Mouse (Mus musculus): ENCODE results near the gene Kiss1.

Gene Kiss1
- long read RNA-seq, experiment 1, result 0 reads
- long read RNA-seq, experiment 2, result 0 reads

- intact Hi-C loops (cut with DNase I), result no loop called here
Measured at GRCm38 (mm10) chr1:133321267-133321925, at the start of gene Kiss1. TSS of gene Kiss1 (plus strand) at chr1:133321875.

GRCm38 (mm10) chr1:133274163-133274562, 47.5 kb upstream of the Kiss1 start:
- intact Hi-C loops (cut with DNase I), result no loop called here

GRCm38 (mm10) chr1:133276983-133277382, 44.7 kb upstream of the Kiss1 start:
- intact Hi-C loops (cut with DNase I), result no loop called here

- intact Hi-C loops (cut with DNase I), result no loop called here
Measured at GRCm38 (mm10) chr1:133278539-133278938, 43.1 kb upstream of the Kiss1 start.

DNA sequence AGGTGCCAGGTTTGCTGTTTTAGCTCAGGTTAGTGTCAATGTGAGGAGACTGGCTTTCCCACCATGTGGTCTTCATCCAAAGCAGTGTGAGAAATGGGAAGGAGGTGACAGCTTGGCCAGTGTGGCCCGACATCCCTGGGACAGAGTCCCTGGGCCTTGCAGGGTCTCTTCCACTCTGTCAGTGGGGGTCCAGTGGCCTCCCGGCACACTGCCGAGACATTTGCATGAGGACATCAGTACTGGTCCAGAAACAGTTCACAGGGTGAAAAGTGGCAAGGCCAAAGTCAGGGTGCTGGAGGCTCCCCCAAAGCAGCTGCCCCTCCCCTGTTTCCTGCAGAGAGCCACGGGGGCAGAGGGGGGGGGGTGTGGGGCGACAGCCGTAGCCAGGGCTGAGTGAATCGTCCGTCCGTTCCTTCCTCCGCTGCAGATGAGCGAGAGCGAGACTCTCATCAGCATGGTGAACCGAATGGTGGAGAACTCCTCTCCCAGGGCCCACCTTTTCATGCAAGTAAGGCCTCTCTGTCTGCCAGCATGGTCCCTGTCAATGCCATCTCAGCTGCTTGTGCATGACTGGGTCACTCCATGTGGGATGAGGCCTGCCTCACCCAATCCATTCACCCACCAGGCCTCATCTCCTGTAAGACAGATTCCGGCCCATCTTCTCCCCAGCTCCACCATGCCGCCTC, 42.6 kb upstream of the Kiss1 start:
- intact Hi-C loops (cut with DNase I), result no loop called here

DNA sequence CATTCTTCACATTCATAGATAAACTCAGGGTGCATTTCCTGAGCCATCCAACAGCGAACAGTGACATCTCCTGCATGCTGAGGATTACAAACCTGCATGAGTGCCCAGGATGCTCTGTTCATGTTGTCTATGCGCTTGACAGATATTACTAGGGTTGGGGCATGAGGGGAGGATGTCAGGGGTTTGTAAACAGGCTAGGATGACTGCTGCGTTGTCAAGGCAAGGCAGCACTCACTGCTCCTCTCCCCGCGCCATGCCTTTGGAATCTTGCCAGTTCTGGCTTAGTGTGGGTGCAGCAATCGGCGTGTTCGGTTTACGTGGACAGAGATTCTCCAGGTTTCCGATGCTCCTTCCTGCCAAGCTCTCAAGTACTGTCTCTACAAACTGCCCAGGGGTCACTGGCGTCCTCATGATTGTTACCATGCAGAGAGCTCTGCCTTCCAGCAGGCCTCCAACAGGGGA, 42.0 kb upstream of the Kiss1 start:
- intact Hi-C loops (cut with DNase I), result no loop called here

DNA sequence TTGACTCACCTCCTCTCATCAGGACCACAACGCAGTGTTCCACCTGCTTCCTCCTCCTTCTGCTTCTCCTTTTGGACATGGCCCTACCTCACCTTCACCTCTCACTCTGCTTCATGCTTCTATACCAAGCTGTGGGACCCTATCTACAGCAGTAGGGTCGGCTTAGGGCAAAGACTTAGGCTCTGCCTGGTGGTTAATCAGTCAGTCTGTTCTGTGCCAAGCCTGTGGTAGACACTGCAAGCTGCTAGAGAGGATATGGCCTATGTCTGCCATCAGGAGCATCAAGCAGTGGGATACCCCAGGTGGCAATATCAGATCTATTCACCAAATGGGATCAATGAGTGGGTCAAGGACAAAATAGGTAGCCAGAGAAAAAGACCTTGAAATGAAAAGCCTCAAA, 41.1 kb upstream of the Kiss1 start:
- intact Hi-C loops (cut with DNase I), result no loop called here

DNA sequence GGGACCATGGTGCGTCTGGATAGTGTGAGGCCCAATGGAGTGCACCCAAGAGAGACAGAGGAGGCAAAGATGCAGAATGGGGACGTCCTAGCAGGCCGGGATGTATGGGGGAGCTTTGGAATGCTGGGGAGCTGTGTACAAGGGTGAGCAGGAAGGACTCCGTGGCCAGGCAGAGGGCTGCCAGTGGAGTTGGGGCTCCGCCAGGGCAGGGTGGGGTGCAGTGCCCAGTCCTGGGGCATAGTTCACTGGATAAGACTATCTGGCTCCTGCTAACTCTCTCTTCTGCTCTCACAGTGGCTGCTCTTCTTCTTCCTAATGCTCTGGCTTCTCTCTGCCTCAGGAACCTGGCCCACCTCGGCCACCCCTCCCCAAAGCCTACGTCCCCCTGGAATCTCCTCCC, 35.8 kb upstream of the Kiss1 start:
- intact Hi-C loops (cut with DNase I), result no loop called here

DNA sequence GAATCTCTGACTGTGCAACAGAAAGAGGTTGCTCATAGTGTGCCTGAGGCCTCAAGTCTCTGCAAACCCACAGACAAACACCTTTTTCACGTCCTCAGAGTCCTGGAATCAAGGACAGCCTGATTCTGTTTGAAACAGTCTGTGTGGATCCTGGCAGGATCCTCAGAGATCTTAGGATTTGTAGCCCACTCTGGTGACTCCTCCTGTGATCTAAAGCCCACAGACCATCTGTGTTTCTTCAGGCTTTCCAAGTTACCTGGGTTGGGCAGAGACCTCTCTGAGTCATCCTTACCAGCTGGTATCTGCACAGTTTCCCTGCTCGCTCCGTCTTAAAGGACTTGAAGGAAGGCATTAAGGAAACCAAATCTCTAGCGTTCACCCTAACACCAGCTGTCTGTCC, 34.6 kb upstream of the Kiss1 start:
- intact Hi-C loops (cut with DNase I), result no loop called here

DNA sequence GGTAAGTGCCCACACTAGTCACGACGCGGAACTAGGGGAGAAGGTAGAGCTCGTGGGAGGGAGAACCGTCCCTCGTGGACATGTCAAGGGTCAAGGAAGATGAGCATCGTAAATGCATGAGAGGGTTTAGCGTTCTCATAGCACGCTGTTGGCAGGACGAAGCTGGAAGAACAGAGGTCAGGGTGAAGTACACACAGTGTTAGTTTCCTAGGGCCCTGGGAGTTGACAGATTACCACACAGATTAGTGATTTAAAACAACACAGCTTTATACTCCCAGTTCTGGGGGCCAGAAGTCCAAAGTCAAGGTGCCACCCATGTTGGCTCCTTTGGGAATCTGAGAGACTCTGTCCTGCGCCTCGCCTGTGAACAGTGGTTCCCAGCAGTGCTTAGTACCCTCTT, 33.8 kb upstream of the Kiss1 start:
- intact Hi-C loops (cut with DNase I), result no loop called here

DNA sequence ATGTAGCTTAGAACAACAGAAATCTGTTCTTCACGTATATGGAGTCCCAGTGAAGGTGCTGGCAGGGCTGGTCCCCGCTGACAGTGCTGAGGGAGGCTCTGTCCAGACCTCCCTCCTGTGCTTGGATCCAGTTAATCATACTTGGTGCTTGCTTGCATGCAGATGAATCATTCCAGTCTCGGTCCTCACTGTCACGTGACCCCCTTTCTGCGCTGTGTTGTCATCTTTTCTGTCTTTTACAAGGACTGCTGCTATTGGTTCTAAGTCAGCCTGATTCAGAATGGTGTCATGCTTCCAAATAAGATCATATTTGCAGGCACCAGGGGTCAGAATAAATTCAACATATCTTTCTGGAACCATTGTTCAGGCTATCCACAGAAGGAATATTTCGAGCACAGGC, 29.8 kb upstream of the Kiss1 start:
- intact Hi-C loops (cut with DNase I), result no loop called here

- intact Hi-C loops (cut with DNase I), result no loop called here
Measured at GRCm38 (mm10) chr1:133292608-133293007, 29.1 kb upstream of the Kiss1 start.

DNA sequence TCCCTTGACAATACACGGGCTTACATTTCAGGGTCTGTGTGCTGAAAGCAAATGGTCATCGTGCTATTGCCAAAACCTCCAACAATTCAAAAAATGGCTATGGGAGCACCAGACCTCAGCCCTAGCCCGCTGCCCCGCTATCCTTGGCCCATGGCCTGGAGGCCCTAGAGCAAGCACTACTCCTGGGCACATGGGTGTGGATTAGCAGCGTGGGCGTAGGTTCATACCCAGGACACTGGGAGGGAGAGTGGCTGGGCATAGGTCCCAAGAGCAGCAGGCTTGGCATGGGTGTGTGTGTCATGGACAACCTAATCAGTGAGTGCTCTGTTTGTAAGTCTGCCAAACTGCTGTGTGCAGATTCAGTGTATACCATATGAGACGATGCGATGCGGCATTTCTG, 25.3 kb upstream of the Kiss1 start:
- intact Hi-C loops (cut with DNase I), result no loop called here

GRCm38 (mm10) chr1:133298816-133299215, 22.9 kb upstream of the Kiss1 start:
- intact Hi-C loops (cut with DNase I), result no loop called here

DNA sequence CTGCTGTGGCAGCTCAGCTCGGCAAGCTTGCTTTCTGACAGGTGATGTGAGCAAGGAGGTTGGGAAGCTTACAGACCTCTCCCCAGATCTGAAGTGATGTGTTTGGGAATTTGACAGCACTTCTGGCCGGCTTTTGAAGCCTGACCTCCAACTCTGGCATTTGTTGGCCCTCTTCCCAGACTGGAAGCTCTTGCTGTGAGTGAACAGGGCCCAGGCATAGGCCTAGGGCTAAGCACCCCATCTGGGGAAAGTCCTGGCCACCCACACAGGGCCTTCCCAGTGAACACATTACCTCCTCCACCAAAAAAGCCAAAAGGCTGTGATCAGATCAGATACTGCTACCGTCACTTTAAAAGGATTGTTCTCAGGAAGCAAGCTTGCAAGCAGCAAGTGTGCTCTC, 19.1 kb upstream of the Kiss1 start:
- intact Hi-C loops (cut with DNase I), result no loop called here

DNA sequence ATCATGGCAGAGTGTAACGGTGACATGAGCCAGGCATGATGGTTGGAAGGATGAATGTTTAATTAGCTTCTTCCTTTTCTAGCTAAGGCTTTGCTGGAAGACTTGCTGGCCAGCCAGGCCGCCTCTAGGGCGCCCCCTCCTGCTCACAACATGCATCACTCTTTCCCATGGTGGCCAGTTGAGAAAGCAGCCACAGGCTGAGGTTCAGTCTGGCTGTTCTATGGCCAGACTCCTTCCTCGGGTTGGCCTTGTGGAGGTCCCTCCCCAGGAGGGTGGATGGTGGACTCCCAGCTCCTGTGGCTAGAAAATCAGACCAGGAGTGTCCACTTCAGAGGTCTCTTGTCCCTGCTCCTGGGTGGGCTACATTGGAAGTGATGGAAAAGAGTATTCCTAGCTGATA, 14.8 kb upstream of the Kiss1 start:
- intact Hi-C loops (cut with DNase I), result loop anchor here (1.0 kb wide), 1 partner anchor 126 kb away; no protein-coding TSS in a partner anchor

DNA sequence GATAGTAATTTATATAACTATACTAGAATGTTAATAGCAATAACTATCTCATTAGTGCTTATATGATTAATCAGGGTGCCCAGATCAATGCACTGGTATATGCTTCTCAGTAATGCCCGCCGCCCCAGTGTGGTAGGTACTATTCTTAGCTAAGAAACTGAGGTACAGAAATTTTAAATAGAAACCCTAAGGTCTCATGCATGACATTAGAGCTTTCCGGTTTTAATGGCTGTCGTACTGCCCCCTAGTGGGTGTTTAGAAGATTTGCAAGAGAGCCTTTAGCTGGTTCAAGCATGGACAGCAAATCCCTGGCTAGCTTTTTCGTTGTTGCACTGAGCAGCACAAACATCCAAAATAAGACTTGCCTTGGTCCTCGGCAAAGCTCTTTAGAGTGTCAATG, 14.4 kb upstream of the Kiss1 start:
- intact Hi-C loops (cut with DNase I), result no loop called here

GRCm38 (mm10) chr1:133309652-133310267, 11.9 kb upstream of the Kiss1 start, which contains the start of gene Golt1a:
TSS of gene Golt1a (plus strand) at chr1:133309800.
- intact Hi-C loops (cut with DNase I), result loop anchor here (10.0 kb wide), 1 partner anchor 275 kb away; the partner anchor contains the start of gene Mdm4

DNA sequence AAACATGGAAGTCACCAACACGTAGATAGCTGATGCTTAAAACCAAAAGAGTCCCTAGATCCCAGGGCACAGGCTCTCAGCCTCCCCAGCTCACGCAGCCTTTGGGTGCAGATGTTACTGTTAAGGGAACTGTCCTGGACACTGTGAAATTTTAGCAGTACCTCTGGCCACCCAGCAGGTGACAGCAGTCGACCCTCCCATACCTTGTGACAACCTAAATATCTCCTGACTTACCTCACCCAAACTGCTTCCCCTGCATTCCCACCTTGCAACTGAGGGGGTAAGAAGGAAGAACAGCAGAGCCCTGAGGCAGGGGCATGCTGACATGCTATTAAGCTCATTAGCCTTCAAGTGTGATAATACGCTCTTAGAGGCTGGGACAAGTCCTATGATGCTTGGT, 10.4 kb upstream of the Kiss1 start:
- intact Hi-C loops (cut with DNase I), result loop anchor here (10.0 kb wide), 1 partner anchor 276 kb away; the partner anchor contains the start of gene Mdm4

- intact Hi-C loops (cut with DNase I), result loop anchor here (10.0 kb wide), 1 partner anchor 277 kb away; the partner anchor contains the start of gene Mdm4
Measured at GRCm38 (mm10) chr1:133311946-133312345, 9.7 kb upstream of the Kiss1 start.

DNA sequence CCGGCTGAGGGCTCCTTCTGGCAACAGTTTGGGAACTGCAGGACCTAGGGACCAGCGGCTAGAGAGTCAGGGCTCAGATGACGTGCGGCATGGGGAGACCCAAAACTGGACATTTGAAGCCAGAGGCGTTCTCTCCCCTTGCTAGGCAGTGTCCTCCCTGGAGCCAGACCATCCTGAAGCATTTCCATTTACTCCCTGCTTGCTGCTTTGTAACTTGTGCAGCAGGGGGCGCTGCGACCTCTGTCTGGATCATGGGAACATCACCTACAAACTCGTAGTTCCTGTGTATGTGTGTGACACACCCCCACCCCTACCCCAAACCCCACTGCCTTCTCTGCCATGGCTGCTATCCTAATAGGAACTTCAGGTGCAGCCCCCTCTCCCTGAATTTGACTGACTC, 7.3 kb upstream of the Kiss1 start:
- intact Hi-C loops (cut with DNase I), result loop anchor here (2.0 to 10.0 kb wide), 2 partner anchors 38 to 280 kb away; partner anchors contain the start of gene Mdm4

DNA sequence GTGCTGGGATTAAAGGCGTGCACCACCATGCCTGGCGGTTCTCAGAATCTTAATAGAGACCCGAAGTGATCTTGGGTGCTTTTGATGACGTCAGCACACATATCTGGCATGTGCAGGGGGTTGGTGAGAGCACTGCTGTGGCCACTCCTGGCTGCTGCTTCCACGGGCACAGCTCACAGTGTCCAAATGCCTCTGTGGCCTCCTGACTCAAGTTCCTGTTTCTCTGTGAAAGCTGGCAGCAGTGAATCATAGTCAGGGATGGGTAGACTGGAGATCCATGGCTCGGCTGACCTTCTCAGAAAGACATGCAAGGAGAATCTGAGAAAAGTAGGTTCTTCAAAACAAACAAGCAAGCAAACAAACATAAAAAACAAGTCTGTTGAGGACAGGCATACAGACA, 5.9 kb upstream of the Kiss1 start:
- intact Hi-C loops (cut with DNase I), result loop anchor here (2.0 to 10.0 kb wide), 3 partner anchors 37 to 295 kb away; partner anchors contain the start of genes Mdm4 and Snrpe

Measured in adrenal gland (tissue).